Mouse (Mus musculus) CH12.LX (cell line): Measurements from ENCODE around the gene Gm26558.

Experiments
- CTCF ChIP-seq, 2 experiments: IDR thresholded peaks in 1 of 2; conservative IDR thresholded peaks in 1 of 2; 2 replicates each; pipeline ENCODE4 v1.5.1; 2011 to 2012; ENCODE audit warnings: low read depth in 2 of 2, low read length in 2 of 2, improper control_type of control experiment in 1 of 2, inconsistent platforms in 1 of 2, mild to moderate bottlenecking in 1 of 2, moderate library complexity in 1 of 2
- USF1 ChIP-seq: IDR thresholded peaks from 2 replicates; pipeline ENCODE4 v1.6.1; 2014; ENCODE audit warnings: low read depth, mild to moderate bottlenecking, inconsistent platforms, low read length, improper control_type of control experiment
- ZC3H11A ChIP-seq: IDR thresholded peaks from 2 replicates; pipeline ENCODE4 v1.6.1; 2012; ENCODE audit warnings: low read depth, mild to moderate bottlenecking, inconsistent platforms, low read length, improper control_type of control experiment
- ZNF384 ChIP-seq: IDR thresholded peaks from 2 replicates; pipeline ENCODE4 v1.6.1; 2012; ENCODE audit warnings: low read depth, low read length, improper control_type of control experiment, inconsistent platforms

DNA sequence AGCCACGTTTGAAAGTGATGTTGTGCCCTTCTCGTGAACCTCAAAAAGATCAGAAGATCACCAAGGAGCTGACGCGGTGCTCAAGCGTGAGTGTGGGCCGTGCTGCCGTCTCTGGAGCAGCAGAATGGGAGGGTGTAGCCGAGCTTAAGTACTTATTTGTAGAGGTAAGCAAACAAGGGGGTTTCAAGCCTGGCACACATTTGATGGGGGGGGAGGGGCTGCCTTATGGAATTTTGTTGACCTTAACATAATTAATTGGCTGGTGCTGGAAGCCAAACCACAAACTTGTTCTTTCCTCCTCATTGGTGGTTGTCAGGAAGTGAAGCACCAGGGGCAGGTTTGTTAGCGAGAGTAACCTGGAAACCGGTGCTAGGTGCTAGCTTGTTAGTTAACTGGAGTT, 33.8 kb upstream of the Gm26558 start:
- TF ChIP-seq ZNF384: no peak
- TF ChIP-seq ZC3H11A: no peak
- no peak for TF ChIP-seq CTCF (conservative IDR thresholded peaks at IDR 0.05 in 1 of 2, IDR thresholded peaks at IDR 0.05 in 1 of 2; ENCODE audit: low read depth in 2 of 2, low read length in 2 of 2)
- no peak for TF ChIP-seq USF1
